Mouse (Mus musculus): Measurements from ENCODE around the gene Aoc2. TPM values are rescaled to one million over a fixed set of nuclear protein-coding genes. Genes with fewer than 3 reads are reported as not detected.
A peak's percentile ranks its signal among the peaks of the same experiment; 100 is the strongest.

Gene Aoc2
- total and polyA plus RNA-seq, 2 experiments from 2014 or later: 0.63 to 4.1 TPM

- H3K4me2 ChIP-seq (ENCODE audit: low read depth, low read length): peak overlapping the region; percentile 99
- no peak for TF ChIP-seq CTCF (IDR thresholded peaks at IDR 0.05; ENCODE audit: low read depth)
- peaks cover 10% of the 10 kb centered on the region for H3K4me1 ChIP-seq (ENCODE audit: insufficient read depth, low read length)
- no peak for DNase-seq (ENCODE audit: low spot score)
- ATAC-seq: no peak
- H3K9me3 ChIP-seq (ENCODE audit: low read length): no peaks in the 10 kb centered on the region
- H3K27me3 ChIP-seq (ENCODE audit: insufficient read depth, low read length): no peaks in the 10 kb centered on the region
- peak overlapping the region; percentile 93 for H3K4me3 ChIP-seq (ENCODE audit: low read length)
- H3K27ac ChIP-seq: peak overlapping the region; percentile 78
- H3K9ac ChIP-seq (replicated peaks; ENCODE audit: low read length): peak overlapping the region; percentile 86
- H3K36me3 ChIP-seq (ENCODE audit: insufficient read depth, low read length): peaks cover 10% of the 10 kb centered on the region; the same call in 1 of the 2 replicates
- 15% methylated on average over 26 of the region's 26 CpGs for WGBS
Measured at GRCm38 (mm10) chr11:101301299-101302003, 23.4 kb upstream of the Aoc2 start.

GRCm38 (mm10) chr11:101302004-101302798, 22.7 kb upstream of the Aoc2 start, which contains the start of gene Becn1:
Becn1 (minus strand) TSS chr11:101302286.
- peak within 1 kb of the TSS; percentile 99 for H3K4me2 ChIP-seq (ENCODE audit: low read depth, low read length)
- H3K4me3 ChIP-seq (ENCODE audit: low read length): peak within 1 kb of the TSS; percentile 93
- H3K9ac ChIP-seq (replicated peaks; ENCODE audit: low read length): peak within 1 kb of the TSS; percentile 86
- H3K27ac ChIP-seq: peak within 1 kb of the TSS; percentile 78
- peaks cover 10% of the 10 kb centered on the region for H3K4me1 ChIP-seq (ENCODE audit: insufficient read depth, low read length)
- peaks cover 10% of the 10 kb centered on the region; the same call in 1 of the 2 replicates for H3K36me3 ChIP-seq (ENCODE audit: insufficient read depth, low read length)
- ATAC-seq (peak; percentile 98), DNase-seq (ENCODE audit: low spot score) (peak; percentile 98)
- H3K9me3 ChIP-seq (ENCODE audit: low read length): no peaks in the 10 kb centered on the region
- H3K27me3 ChIP-seq (ENCODE audit: insufficient read depth, low read length): no peaks in the 10 kb centered on the region
- WGBS: 6% methylated on average over 39 of the region's 39 CpGs
- peak; percentile 98 for TF ChIP-seq CTCF (IDR thresholded peaks at IDR 0.05; ENCODE audit: low read depth)

GRCm38 (mm10) chr11:101307744-101308143, 17.1 kb upstream of the Aoc2 start:
- no peak overlapping the region for H3K27ac ChIP-seq
- no peaks in the 10 kb centered on the region for H3K36me3 ChIP-seq (ENCODE audit: insufficient read depth, low read length)
- H3K4me3 ChIP-seq (ENCODE audit: low read length): no peak overlapping the region
- H3K9ac ChIP-seq (replicated peaks; ENCODE audit: low read length): no peak overlapping the region
- DNase-seq (ENCODE audit: low spot score): no peak
- no peak for ATAC-seq
- no peaks in the 10 kb centered on the region for H3K27me3 ChIP-seq (ENCODE audit: insufficient read depth, low read length)
- H3K9me3 ChIP-seq (ENCODE audit: low read length): no peaks in the 10 kb centered on the region
- H3K4me2 ChIP-seq (ENCODE audit: low read depth, low read length): no peak overlapping the region
- no peak for TF ChIP-seq CTCF (IDR thresholded peaks at IDR 0.05; ENCODE audit: low read depth)
- no peaks in the 10 kb centered on the region for H3K4me1 ChIP-seq (ENCODE audit: insufficient read depth, low read length)
- WGBS: 45% methylated on average over 5 of the region's 5 CpGs

GRCm38 (mm10) chr11:101311083-101311482, 13.8 kb upstream of the Aoc2 start:
- H3K27ac ChIP-seq: no peak overlapping the region
- no peaks in the 10 kb centered on the region for H3K27me3 ChIP-seq (ENCODE audit: insufficient read depth, low read length)
- WGBS: 86% methylated on average over 3 of the region's 3 CpGs
- TF ChIP-seq CTCF (IDR thresholded peaks at IDR 0.05; ENCODE audit: low read depth): no peak
- DNase-seq (ENCODE audit: low spot score): no peak
- H3K9ac ChIP-seq (replicated peaks; ENCODE audit: low read length): no peak overlapping the region
- H3K9me3 ChIP-seq (ENCODE audit: low read length): no peaks in the 10 kb centered on the region
- H3K4me3 ChIP-seq (ENCODE audit: low read length): no peak overlapping the region
- no peak for ATAC-seq
- no peaks in the 10 kb centered on the region for H3K4me1 ChIP-seq (ENCODE audit: insufficient read depth, low read length)
- H3K36me3 ChIP-seq (ENCODE audit: insufficient read depth, low read length): no peaks in the 10 kb centered on the region
- H3K4me2 ChIP-seq (ENCODE audit: low read depth, low read length): no peak overlapping the region

- H3K4me2 ChIP-seq (ENCODE audit: low read depth, low read length): no peak overlapping the region
- ATAC-seq: no peak
- peaks cover 6% of the 10 kb centered on the region; the same call in 1 of the 2 replicates for H3K4me1 ChIP-seq (ENCODE audit: insufficient read depth, low read length)
- no peak overlapping the region for H3K27ac ChIP-seq
- H3K4me3 ChIP-seq (ENCODE audit: low read length): no peak overlapping the region
- DNase-seq (ENCODE audit: low spot score): no peak
- 74% methylated on average over 3 of the region's 3 CpGs for WGBS
- no peak for TF ChIP-seq CTCF (IDR thresholded peaks at IDR 0.05; ENCODE audit: low read depth)
- H3K9me3 ChIP-seq (ENCODE audit: low read length): no peaks in the 10 kb centered on the region
- H3K36me3 ChIP-seq (ENCODE audit: insufficient read depth, low read length): no peaks in the 10 kb centered on the region
- no peaks in the 10 kb centered on the region for H3K27me3 ChIP-seq (ENCODE audit: insufficient read depth, low read length)
- H3K9ac ChIP-seq (replicated peaks; ENCODE audit: low read length): no peak overlapping the region
Measured at GRCm38 (mm10) chr11:101312150-101312549, 12.7 kb upstream of the Aoc2 start.

- peaks cover 8% of the 10 kb centered on the region; the same call in 1 of the 2 replicates for H3K36me3 ChIP-seq (ENCODE audit: insufficient read depth, low read length)
- no peak overlapping the region for H3K27ac ChIP-seq
- H3K4me2 ChIP-seq (ENCODE audit: low read depth, low read length): no peak overlapping the region
- no peak for ATAC-seq
- H3K9ac ChIP-seq (replicated peaks; ENCODE audit: low read length): no peak overlapping the region
- H3K4me3 ChIP-seq (ENCODE audit: low read length): no peak overlapping the region
- no peaks in the 10 kb centered on the region for H3K9me3 ChIP-seq (ENCODE audit: low read length)
- WGBS: 100% methylated on average over 1 of the region's 1 CpGs
- DNase-seq (ENCODE audit: low spot score): no peak
- peaks cover 7% of the 10 kb centered on the region; the same call in 1 of the 2 replicates for H3K4me1 ChIP-seq (ENCODE audit: insufficient read depth, low read length)
- peak; percentile 19; the same call in 1 of the 2 replicates for TF ChIP-seq CTCF (IDR thresholded peaks at IDR 0.05; ENCODE audit: low read depth)
- no peaks in the 10 kb centered on the region for H3K27me3 ChIP-seq (ENCODE audit: insufficient read depth, low read length)
Measured at GRCm38 (mm10) chr11:101314567-101314966, 10.3 kb upstream of the Aoc2 start.

Measured in hindbrain, postnatal 0 days (tissue).